Mouse (Mus musculus) midbrain, embryonic 12.5 days (tissue): ENCODE data around the gene Ptdss2. TPM values are rescaled to one million over a fixed set of nuclear protein-coding genes. Genes with fewer than 3 reads are reported as not detected.

Source experiments
- ATAC-seq: fragments of 200-750 bp; cut with Nextera tagmentation; 2 replicates; pipeline ENCODE4 v1.8.0; 2017; ENCODE audit warnings: low read depth, moderate TSS enrichment, moderate library complexity; ENCODE audit not compliant: low FRiP score
- H3K27ac ChIP-seq: fragments of 300-500 bp; sonication (generic); replicated peaks from 2 replicates; pipeline ENCODE4 v1.5.1; 2016; ENCODE audit warnings: mild to moderate bottlenecking
- H3K27me3 ChIP-seq: fragments of 300-500 bp; sonication (generic); 2 replicates; pipeline ENCODE4 v1.6.1; 2016; ENCODE audit warnings: mild to moderate bottlenecking
- H3K36me3 ChIP-seq: fragments of 300-500 bp; sonication (generic); 2 replicates; pipeline ENCODE4 v1.6.1; 2016
- H3K4me1 ChIP-seq: fragments of 300-500 bp; sonication (generic); 2 replicates; pipeline ENCODE4 v1.6.1; 2016
- H3K4me2 ChIP-seq: fragments of 300-500 bp; sonication (generic); replicated peaks from 2 replicates; pipeline ENCODE4 v1.6.1; 2016; ENCODE audit warnings: mild to moderate bottlenecking, moderate library complexity
- H3K4me3 ChIP-seq: fragments of 300-500 bp; sonication (generic); 2 replicates; pipeline ENCODE4 v1.5.1; 2016; ENCODE audit warnings: mild to moderate bottlenecking
- H3K9ac ChIP-seq: fragments of 300-500 bp; sonication (generic); replicated peaks from 2 replicates; pipeline ENCODE4 v1.6.1; 2016; ENCODE audit warnings: mild to moderate bottlenecking, moderate library complexity
- H3K9me3 ChIP-seq: fragments of 300-500 bp; sonication (generic); 2 replicates; pipeline ENCODE4 v1.6.1; 2016; ENCODE audit warnings: mild to moderate bottlenecking
- WGBS: fragments of 180-500 bp; shearing (Covaris S2); methylation state at CpG from one replicate; pipeline ENCODE4 v1.1.7; 2016; 5-methylcytosine and 5-hydroxymethylcytosine counted together
- polyA plus RNA-seq: library from polyadenylated mRNA; unstranded; fragments of >200 nt; fragmentation: Nextera tagmentation; extraction: Ambion mirVana; gene quantifications from 2 replicates; pipeline ENCODE4 v1.2.1, GENCODE M21; 2016

Ptdss2 gene
- polyA plus RNA-seq, 1 experiment from 2014 or later: 67.5 TPM

GRCm38 (mm10) chr7:141131024-141131820 lies 9.0 kb downstream of the Ptdss2 start:
- WGBS: under 1% methylated on average over 59 of the region's 59 CpGs
- H3K27me3 ChIP-seq: peaks cover 8% of the 10 kb centered on the region
- H3K27ac ChIP-seq: peak overlapping the region; percentile 61
- H3K9ac ChIP-seq: peak overlapping the region; percentile 94
- peak overlapping the region; percentile 80 for H3K4me3 ChIP-seq
- H3K36me3 ChIP-seq: peaks cover 13% of the 10 kb centered on the region
- H3K9me3 ChIP-seq: no peaks in the 10 kb centered on the region
- ATAC-seq: peak; percentile 99
- H3K4me2 ChIP-seq: peak overlapping the region; percentile 91
- peaks cover 18% of the 10 kb centered on the region for H3K4me1 ChIP-seq

- Histone ChIP-seq H3K36me3 (peaks cover 22% of the 10 kb centered on the region), H3K4me3 (peak overlapping the region; percentile 80), H3K27me3 (peaks cover 8% of the 10 kb centered on the region), H3K27ac (no peak overlapping the region), H3K4me2 (peak overlapping the region; percentile 91), H3K9ac (peak overlapping the region; percentile 94), H3K4me1 (peaks cover 18% of the 10 kb centered on the region), H3K9me3 (no peaks in the 10 kb centered on the region)
- WGBS: 61% methylated on average over 12 of the region's 12 CpGs
- ATAC-seq: no peak
Observed at GRCm38 (mm10) chr7:141131904-141132755, 9.9 kb downstream of the Ptdss2 start.

- Histone ChIP-seq H3K27ac (no peak overlapping the region), H3K9me3 (no peaks in the 10 kb centered on the region), H3K36me3 (peaks cover 46% of the 10 kb centered on the region), H3K4me1 (no peaks in the 10 kb centered on the region), H3K4me2 (no peak overlapping the region), H3K4me3 (no peak overlapping the region), H3K9ac (no peak overlapping the region), H3K27me3 (no peaks in the 10 kb centered on the region)
- 94% methylated on average over 4 of the region's 4 CpGs for WGBS
- ATAC-seq: no peak
Observed at GRCm38 (mm10) chr7:141141326-141141725, 19.1 kb downstream of the Ptdss2 start.

GRCm38 (mm10) chr7:141143112-141143511 lies 20.9 kb downstream of the Ptdss2 start:
- 54% methylated on average over 5 of the region's 5 CpGs for WGBS
- ATAC-seq: no peak
- H3K9ac ChIP-seq: no peak overlapping the region
- H3K36me3 ChIP-seq: peaks cover 41% of the 10 kb centered on the region
- H3K27me3 ChIP-seq: no peaks in the 10 kb centered on the region
- no peaks in the 10 kb centered on the region for H3K4me1 ChIP-seq
- no peak overlapping the region for H3K4me3 ChIP-seq
- no peaks in the 10 kb centered on the region for H3K9me3 ChIP-seq
- no peak overlapping the region for H3K4me2 ChIP-seq
- no peak overlapping the region for H3K27ac ChIP-seq

- no peak for ATAC-seq
- Histone ChIP-seq H3K4me2 (no peak overlapping the region), H3K9me3 (no peaks in the 10 kb centered on the region), H3K36me3 (peaks cover 34% of the 10 kb centered on the region), H3K27me3 (no peaks in the 10 kb centered on the region), H3K9ac (no peak overlapping the region), H3K4me1 (no peaks in the 10 kb centered on the region), H3K4me3 (no peak overlapping the region), H3K27ac (no peak overlapping the region)
- 83% methylated on average over 2 of the region's 2 CpGs for WGBS
Observed at GRCm38 (mm10) chr7:141143861-141144260, 21.7 kb downstream of the Ptdss2 start.

GRCm38 (mm10) chr7:141144650-141145049 lies 22.5 kb downstream of the Ptdss2 start:
- no peaks in the 10 kb centered on the region for H3K4me1 ChIP-seq
- H3K27ac ChIP-seq: no peak overlapping the region
- no peaks in the 10 kb centered on the region for H3K27me3 ChIP-seq
- H3K9ac ChIP-seq: no peak overlapping the region
- 93% methylated on average over 3 of the region's 3 CpGs for WGBS
- no peak for ATAC-seq
- H3K9me3 ChIP-seq: no peaks in the 10 kb centered on the region
- H3K4me2 ChIP-seq: no peak overlapping the region
- peaks cover 34% of the 10 kb centered on the region for H3K36me3 ChIP-seq
- H3K4me3 ChIP-seq: no peak overlapping the region

- no peak overlapping the region for H3K27ac ChIP-seq
- no peaks in the 10 kb centered on the region for H3K27me3 ChIP-seq
- H3K4me1 ChIP-seq: no peaks in the 10 kb centered on the region
- ATAC-seq: no peak
- H3K4me2 ChIP-seq: no peak overlapping the region
- 71% methylated on average over 1 of the region's 1 CpGs for WGBS
- H3K9me3 ChIP-seq: no peaks in the 10 kb centered on the region
- peaks cover 34% of the 10 kb centered on the region for H3K36me3 ChIP-seq
- no peak overlapping the region for H3K4me3 ChIP-seq
- H3K9ac ChIP-seq: no peak overlapping the region
Observed at GRCm38 (mm10) chr7:141145403-141145802, 23.2 kb downstream of the Ptdss2 start.

GRCm38 (mm10) chr7:141146043-141146595 lies 23.9 kb downstream of the Ptdss2 start:
- H3K36me3 ChIP-seq: peaks cover 39% of the 10 kb centered on the region
- WGBS: 96% methylated on average over 12 of the region's 12 CpGs
- no peaks in the 10 kb centered on the region for H3K4me1 ChIP-seq
- no peak overlapping the region for H3K4me2 ChIP-seq
- H3K27me3 ChIP-seq: no peaks in the 10 kb centered on the region
- no peaks in the 10 kb centered on the region for H3K9me3 ChIP-seq
- H3K27ac ChIP-seq: no peak overlapping the region
- ATAC-seq: no peak
- H3K4me3 ChIP-seq: no peak overlapping the region
- H3K9ac ChIP-seq: no peak overlapping the region

- Histone ChIP-seq H3K9me3 (no peaks in the 10 kb centered on the region), H3K4me1 (no peaks in the 10 kb centered on the region), H3K27ac (no peak overlapping the region), H3K4me3 (no peak overlapping the region), H3K36me3 (peaks cover 48% of the 10 kb centered on the region), H3K4me2 (no peak overlapping the region), H3K27me3 (no peaks in the 10 kb centered on the region), H3K9ac (no peak overlapping the region; the same call in 1 of the 2 replicates)
- WGBS: 86% methylated on average over 6 of the region's 6 CpGs
- no peak for ATAC-seq
Observed at GRCm38 (mm10) chr7:141147044-141147443, 24.9 kb downstream of the Ptdss2 start.

GRCm38 (mm10) chr7:141148639-141149038 lies 26.5 kb downstream of the Ptdss2 start:
- Histone ChIP-seq H3K27ac (no peak overlapping the region), H3K9ac (no peak overlapping the region), H3K36me3 (peaks cover 53% of the 10 kb centered on the region), H3K4me2 (no peak overlapping the region), H3K4me3 (no peak overlapping the region), H3K27me3 (no peaks in the 10 kb centered on the region), H3K9me3 (no peaks in the 10 kb centered on the region), H3K4me1 (no peaks in the 10 kb centered on the region)
- ATAC-seq: no peak
- 80% methylated on average over 4 of the region's 4 CpGs for WGBS

- WGBS: 89% methylated on average over 9 of the region's 9 CpGs
Observed at GRCm38 (mm10) chr7:141155362-141155761, 33.2 kb downstream of the Ptdss2 start.

GRCm38 (mm10) chr7:141164397-141164796 lies 42.2 kb downstream of the Ptdss2 start:
- no peaks in the 10 kb centered on the region for H3K9me3 ChIP-seq
- H3K4me1 ChIP-seq: peaks cover 14% of the 10 kb centered on the region
- no peak for ATAC-seq
- H3K9ac ChIP-seq: no peak overlapping the region
- H3K27me3 ChIP-seq: no peaks in the 10 kb centered on the region
- no peak overlapping the region for H3K4me2 ChIP-seq
- WGBS: 96% methylated on average over 7 of the region's 7 CpGs
- H3K36me3 ChIP-seq: peaks cover 41% of the 10 kb centered on the region
- H3K4me3 ChIP-seq: no peak overlapping the region
- no peak overlapping the region for H3K27ac ChIP-seq

More at GRCm38 (mm10) chr7:141155362-141155761, 33.2 kb downstream of the Ptdss2 start:
- ATAC-seq: no peak
- Histone ChIP-seq H3K9ac (no peak overlapping the region), H3K27me3 (no peaks in the 10 kb centered on the region), H3K4me2 (no peak overlapping the region), H3K27ac (no peak overlapping the region), H3K4me1 (no peaks in the 10 kb centered on the region), H3K4me3 (no peak overlapping the region), H3K36me3 (peaks cover 75% of the 10 kb centered on the region), H3K9me3 (no peaks in the 10 kb centered on the region)
